Mouse (Mus musculus): ENCODE data around the gene Mrpl1.

DNA sequence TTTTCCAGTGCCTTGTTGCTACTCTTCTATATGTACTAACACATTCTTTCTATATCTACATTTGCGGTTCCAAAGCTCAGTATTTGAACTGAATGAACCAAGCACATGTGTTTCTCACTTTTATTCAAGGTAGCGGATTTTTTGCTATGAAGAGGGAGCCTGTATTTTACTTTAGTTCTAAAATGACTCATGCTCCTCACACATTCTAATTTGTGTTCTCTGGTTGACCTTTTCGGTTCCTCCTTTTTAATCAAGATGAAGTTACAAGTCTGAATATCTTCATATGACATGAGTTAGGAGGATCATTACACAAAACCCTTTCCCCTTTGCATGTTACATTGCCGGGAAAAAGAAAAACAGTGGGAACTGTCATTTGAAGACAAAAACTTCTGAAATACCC, 37.5 kb upstream of the Mrpl1 start:
- TF ChIP-seq CTCF (IDR thresholded peaks at IDR 0.05) (no peak), EP300 (IDR thresholded peaks at IDR 0.05) (no peak)
